Mouse (Mus musculus) c-Kit-positive CD71-positive TER-119-positive erythroid progenitor cells, embryonic 14.5 days (primary cell): ENCODE measurements around the gene Plxnd1.
A peak's percentile ranks its signal among the peaks of the same experiment; 100 is the strongest.

Experiments
- DNase-seq: peaks from one replicate; pipeline ENCODE4 v3.0.0-alpha.2; 2013; ENCODE audit warnings: low spot score

The Plxnd1 gene

DNA sequence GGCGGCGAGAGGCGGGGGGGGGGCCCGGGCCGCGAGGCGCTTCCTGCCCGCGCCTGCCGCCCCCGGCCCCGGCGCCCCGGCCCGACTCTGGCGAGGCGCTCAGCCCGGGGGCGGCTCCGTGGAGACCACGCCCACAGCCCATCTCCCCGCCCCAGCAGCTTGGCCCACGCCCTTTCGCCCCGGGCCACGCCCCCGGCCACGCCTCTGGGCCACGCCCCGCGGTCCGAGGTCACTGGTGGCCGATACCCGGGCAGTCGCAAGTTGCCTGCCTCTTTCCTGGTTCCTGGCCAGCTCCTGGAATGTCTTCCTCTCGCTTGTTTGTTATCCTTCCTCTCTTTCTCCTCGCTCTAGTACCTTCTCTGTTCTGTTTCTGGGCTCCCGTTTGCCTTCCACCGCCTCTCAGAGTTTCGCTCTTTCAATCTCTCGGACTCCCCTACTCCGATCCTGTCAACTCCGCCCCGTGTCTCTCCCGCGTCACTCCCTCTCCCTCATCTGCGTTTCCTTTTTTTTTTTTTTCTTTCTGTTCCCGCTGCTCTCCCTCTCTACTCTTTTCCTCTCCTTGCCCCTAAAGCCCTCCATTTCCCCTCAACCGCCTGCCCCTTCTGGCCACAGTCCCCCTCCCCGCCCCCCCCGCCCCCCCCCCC, at the start of gene Plxnd1:
Gene Plxnd1 (minus strand): TSS at position 129 of the 644 bp plus-strand sequence.
- peak; percentile 70 for DNase-seq

DNA sequence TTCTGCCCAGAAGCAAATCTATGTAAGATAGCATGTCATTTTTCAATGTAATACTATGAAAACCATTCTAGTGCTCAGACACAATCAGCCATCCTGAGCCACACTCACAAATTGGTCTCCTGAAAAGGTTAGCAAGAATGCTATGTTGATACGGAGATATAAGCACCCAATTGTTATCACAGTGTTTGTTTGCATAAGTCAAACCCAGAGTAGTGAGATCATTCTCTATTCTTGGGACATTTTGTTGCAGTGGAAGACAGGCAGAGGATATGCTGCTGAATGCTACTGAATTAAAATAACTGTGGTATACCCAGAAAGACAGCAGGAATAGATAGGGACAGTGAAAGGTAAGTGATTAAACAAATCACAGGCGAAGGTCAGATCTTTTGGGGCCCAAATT, 49.2 kb upstream of the Plxnd1 start:
- no peak for DNase-seq

DNA sequence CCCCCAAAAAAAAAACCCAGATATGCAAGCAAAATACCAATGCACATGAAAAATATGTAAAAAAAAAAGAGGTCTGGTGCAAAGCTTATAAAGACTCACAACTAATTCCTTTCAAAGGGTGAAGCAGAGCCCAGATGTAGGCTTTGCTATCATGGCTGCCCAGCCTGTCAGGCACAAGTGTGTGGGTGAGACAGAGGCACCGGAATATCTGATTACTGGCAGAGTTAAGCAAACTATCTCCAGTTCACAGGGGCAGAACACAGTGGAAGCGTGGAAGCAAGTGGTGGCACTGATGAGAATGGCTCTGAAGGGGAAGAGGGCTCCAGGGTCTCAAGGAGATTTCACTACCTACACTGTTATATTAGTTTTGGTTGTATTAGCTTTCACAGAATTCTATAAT, 43.4 kb upstream of the Plxnd1 start:
- peak; percentile 21 for DNase-seq

DNA sequence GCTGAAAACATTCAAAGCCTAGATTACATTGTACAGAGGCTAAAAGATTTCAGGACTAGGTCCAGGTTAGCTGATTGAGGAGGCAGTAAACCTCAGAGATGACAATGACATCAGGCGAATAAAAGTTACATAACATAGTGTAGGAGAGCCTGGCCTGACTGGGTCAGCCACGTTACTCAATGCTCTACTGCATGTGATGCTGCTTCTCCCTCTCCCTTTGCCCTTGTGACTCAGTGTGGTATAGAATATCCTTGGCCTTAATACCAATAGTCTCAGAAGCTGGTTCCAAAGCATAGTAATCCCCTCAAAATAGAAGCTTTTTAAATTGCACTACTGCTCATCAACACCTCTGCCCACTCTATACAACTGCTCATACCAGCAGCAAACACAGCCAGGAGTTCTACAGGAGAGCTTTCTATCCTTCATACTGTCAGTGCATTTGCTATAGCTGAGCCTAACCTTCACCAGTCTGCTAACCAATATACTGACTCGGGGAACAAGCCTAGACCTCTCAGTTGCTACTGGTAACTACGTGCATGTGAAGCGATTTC, 42.6 kb upstream of the Plxnd1 start:
- no peak for DNase-seq

DNA sequence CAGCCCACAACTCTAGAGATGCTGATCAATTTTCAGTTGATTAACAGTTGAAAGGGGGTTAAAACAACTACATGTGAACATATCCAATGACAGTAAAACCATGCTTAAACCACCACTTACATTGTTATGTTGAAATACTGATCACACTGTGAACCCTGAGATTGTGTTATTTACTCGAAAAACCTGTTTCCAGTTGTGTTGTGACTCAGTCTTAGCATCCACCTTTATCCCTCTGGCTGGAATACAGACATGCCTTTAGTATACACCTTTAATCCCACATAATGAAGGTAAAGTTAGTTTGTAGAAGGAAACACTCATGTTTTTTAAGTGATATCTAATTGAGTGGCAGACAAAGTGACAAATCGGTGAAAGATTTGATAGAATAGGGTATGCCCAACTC, 41.8 kb upstream of the Plxnd1 start:
- DNase-seq = no peak

DNA sequence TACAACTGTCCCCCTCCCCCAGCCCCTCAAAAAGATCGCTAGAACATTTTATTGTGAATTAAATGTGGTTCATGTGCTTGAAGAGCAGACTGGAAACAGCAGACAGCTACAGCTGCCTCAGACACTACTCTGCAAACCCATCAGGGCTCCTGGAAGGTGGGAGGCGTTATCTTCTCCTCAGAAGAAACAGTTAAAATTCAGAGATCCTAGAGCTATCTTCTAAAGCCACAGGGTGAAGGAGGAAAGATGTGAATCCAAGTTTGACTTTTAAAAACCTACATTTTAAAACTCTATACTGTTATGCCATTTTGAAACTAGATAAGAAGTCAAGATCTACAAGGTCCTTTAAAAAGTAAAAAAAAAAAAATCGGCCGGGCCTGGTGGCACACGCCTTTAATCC, 36.2 kb upstream of the Plxnd1 start:
- DNase-seq = no peak

DNA sequence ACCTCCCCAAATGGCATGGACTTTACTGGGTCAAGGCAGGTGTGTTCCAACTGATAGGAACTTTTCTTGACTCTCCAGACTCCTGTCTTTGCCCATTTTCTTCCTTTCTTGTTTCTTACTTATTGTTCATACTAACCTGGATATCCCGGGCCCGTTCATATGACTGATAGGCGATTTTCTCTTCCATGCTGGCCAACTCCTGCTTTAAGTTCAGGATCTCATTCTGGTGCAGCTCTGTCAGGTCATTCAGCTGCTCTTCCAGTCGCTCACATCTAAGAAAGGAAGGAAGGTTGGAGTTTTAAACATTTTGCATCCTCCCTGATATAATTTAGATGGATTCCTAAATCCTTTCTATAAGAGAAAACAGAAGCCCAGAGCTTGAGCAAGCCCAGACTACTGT, 29.9 kb upstream of the Plxnd1 start:
- no peak for DNase-seq

DNA sequence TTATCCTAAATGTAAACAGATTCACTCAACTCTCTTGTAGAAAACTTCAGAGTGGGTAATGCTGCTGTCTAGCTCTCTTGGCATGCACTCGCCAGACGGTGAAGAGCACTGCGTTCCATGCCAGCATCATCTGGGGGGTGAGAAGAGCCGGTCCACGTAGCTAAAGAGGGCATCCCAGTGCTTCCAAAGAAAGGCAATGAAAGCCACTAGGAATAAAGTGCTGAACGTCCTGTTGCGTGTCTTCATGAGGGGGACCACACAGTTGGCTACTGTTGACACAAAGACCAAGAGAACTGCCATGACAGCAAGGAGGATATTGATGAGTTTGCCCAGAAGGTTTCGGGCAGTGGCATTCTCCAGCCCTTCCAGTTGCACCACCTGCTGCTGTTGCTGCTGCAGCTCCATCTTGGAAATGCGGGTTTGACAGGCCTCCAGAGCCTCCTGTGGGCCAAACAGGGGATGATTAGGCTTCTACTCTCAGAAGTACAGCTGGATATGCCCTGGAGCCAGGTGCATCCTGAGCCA, 27.2 kb upstream of the Plxnd1 start:
- DNase-seq = no peak

DNA sequence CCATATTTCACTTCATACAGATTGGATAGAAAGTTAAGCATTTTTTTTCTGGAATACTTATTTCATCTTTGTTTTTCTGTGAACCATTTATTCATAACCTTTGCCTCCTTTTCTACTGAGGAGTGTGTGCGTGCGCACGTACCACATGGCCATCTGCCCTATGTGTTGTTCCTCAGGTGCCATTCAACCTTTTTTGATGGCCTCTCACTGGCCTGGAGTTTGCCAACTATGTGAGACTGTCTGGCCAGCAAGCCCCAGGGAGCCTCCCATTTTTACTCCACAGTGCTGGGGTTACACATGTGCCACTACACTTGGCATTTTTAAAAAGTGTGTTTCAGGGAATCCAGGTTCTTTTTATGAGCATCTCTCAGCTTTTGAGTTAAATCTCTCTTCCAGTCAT, 21.1 kb upstream of the Plxnd1 start:
- DNase-seq = no peak

DNA sequence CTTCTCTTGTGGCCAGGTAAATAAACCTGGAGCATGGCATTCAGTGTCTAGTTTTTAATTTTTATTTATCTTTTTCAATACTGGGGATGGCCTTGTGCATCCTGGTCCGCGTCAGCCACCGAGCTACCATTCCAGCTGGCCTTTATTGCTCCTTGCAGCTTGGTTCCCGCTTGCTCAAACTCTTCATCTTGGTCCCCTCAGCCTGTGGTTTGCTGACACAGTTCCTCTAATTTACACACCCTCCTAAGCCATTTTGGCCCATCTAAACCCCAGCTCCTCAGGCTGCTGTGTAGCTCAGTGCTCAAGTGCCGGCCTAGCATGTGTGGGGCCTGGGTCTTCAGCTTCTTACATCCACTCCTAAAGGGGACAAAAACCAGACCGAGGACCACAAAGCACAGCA, 19.3 kb upstream of the Plxnd1 start:
- no peak for DNase-seq

DNA sequence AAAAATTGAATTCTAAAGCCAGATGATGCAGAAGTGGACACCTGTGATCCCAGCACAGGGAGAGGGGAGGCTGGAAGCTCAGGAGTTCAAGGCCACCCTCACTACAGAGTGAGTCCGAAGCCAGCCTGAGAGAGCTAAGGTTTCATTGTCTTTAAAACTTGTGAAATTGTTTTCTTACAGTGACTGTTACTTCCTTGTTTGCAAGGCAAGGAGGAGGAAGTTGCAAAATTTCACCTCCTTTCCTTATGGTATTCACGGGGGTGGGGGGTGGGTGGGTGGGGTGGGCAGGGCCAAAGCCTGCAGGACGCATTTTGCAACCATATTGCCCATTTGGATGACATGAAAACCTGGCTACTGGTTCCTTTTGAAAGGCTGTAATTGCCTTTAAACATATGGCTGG, 18.9 kb upstream of the Plxnd1 start:
- DNase-seq = no peak

DNA sequence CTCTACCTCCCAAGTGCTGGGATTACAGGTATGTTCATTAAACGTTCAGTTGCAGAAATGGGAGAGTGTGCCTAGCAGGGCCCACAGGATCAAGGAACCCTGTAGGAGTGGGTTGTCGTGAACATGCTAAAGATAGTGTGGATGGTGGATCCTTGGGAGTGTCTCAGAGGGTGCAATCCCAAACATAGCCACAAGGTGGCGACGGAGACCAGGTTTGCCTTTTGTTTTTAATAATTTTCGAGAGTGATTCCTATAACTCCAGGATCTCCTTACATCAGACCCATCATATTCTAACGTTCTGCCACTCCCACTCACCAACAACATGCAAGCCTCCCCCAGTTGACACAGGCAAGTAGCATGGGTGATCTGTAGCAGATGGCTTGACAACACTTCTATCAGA, 15.7 kb upstream of the Plxnd1 start:
- DNase-seq = peak; percentile 67

DNA sequence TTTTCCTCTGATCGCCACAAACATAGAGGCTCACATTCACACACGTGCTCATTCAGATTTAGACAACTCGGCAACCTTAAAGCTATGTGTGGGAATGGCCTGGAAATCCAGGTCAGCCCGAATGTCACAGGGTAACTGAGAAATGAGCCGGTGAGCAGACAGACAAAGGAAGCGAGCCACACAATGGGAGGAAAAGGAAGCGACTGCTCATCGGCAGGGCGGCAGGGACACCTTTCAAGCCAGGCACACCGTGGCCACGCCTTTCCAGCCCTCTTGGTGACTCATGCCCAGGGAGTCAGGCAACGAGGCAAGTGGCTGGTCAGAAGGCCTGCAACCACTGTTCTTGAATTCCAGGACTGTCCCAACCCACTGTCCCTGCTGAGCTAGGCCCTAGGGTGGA, 14.6 kb upstream of the Plxnd1 start:
- DNase-seq = no peak

DNA sequence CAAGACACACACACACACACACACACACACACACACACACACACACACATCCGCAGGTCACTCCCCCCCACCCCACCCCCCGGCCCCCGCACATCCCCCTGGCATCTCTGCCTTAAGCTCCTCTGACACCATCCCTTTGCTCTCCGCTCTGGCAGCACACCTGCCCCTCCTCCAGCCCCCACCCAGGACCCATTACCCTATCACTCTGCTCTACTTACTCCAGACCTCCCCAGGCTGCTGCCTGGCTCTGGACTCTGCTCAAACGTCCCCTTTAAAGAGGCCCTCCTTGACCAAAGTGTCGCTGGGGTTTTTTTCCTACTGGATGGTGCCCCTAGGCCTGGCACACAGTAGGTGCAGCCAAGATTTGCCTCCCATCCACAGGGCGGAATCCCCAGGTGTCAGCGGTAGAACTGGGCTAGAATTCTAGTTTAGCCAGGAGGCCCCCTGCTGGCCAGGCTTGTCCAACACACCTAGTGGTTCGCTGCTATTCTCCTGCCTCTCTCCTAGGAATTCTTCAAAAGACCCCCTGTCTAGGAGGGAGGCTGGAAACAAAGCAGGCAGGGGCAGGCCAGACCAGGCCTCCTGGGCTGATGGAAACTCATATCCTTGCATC, 12.9 kb upstream of the Plxnd1 start:
- DNase-seq = no peak

DNA sequence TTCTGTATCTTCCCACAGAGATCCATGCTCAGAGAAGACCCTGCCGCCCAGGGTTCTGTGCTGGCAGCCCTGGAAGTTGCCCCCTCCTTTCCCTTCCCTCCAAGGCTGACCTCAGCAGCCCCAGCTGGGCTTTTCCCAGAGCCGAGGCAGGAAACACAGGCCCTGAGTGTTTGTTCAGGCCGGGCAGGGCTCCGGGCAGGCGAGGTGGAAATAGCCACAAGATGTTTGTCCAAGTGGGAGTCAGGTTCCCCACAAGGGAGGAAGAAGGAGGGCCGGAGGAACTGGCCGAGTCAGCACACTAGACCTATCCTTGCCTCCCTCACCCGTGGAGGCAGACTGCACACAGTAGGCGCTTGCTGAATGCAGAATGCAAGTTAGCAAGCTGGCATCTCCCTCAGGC, 11.9 kb upstream of the Plxnd1 start:
- DNase-seq = no peak

DNA sequence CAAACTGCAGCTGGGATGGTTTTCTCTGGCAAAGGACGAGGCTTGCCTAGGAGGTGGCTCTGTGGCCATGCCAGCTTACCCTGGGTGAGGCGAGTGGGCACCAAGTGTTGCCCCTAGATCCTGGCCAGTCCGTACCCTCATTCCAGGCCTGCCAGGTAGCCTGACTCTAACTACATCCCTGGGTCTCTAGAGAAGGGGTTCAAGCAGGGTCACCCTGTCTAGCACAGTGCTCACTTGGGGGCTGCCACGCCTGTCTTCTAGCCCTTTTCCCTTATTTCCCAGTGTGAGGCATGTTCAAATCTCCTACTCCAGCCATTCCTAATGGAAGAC, 11.1 kb upstream of the Plxnd1 start:
- DNase-seq = no peak

DNA sequence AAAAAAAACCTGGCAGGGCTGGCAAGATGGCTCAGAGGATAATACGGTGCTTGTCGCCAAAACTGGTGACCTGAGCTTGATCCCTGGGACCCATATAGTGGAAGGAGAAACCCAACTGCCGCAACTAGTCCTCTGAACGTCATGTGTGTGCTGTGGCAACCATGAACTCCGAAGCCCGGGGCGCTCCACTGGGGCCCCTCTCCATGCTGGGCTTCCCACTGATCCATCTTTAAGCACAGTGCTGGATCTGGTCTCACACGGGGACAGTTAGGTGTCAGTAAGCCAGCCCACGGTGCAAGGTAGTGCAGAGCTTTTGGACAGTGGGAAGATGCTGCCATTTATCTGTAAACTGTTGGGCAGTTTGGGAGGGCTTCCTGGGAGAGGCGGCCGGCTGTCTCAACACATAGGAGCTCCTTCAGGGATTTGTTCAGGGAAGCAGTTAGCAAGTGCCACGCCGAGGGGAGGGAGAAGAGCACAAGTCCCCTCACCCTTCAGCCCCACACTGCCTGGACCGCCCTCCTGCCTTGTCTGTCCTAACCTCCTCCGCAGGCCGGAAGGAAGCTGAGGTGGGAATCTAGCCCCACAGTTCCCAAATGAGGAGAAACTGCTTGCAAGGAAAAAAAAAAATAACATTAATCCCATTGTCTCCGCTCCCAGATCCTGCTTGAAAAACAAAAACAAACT, 10.6 kb upstream of the Plxnd1 start:
- DNase-seq = no peak

DNA sequence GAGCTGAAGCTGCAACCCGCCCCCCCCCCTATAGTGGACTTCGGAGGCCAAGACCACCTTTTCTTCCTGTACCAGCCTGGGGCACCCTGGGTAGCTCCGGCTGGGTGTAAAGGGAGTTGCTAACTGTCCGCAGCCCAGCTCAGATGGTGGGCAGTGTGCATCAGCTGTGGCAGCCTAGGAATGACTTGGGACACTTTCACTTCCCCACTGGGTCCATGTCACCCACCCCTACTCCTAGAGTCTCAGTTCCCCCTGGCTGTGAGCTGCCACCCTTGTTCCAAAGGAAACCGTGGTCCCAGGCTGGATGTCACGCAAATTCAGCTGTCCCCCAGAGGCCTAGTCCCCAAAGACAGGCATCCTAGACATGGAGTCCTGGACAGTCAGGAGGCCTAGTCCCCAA, 9.9 kb upstream of the Plxnd1 start:
- DNase-seq = no peak

DNA sequence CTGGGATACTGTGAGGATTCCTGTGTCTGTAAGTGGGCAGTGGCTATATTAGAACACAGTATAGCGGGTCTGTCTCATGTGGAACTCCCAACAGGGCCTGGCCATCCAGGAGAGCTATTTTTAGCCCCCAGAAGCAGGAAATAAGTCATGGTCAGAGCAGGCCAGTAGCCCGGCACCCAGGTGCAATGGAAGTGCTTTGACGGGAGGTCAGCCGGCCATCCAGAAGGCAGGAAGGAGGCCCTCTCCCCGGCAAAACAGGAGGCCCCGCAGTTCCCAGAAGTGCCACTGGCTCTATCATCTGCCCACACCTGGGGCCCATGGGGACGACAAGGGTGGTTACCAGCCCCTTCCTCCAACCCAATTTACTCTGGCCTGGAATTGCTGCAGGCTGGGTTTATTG, 9.3 kb upstream of the Plxnd1 start:
- DNase-seq = no peak

DNA sequence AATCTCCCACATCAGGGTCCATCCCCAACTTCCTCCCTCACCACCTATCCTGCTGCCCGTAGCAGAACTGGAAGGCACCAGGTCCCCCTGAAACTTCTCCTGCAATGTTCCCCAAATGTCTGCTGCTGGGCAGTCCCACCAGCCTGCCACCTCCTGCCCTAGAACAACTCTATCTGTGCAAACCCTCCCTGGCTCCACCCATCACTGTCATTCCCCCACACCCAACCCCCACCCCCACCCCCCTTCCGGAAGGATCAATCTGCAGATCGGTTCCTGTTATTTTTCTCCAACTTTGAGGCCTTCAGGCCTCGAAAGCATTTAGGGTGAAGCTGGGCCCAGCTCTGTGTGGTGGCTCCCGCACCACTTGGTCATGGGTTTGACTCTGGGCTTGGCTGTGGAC, 8.7 kb upstream of the Plxnd1 start:
- DNase-seq = no peak

DNA sequence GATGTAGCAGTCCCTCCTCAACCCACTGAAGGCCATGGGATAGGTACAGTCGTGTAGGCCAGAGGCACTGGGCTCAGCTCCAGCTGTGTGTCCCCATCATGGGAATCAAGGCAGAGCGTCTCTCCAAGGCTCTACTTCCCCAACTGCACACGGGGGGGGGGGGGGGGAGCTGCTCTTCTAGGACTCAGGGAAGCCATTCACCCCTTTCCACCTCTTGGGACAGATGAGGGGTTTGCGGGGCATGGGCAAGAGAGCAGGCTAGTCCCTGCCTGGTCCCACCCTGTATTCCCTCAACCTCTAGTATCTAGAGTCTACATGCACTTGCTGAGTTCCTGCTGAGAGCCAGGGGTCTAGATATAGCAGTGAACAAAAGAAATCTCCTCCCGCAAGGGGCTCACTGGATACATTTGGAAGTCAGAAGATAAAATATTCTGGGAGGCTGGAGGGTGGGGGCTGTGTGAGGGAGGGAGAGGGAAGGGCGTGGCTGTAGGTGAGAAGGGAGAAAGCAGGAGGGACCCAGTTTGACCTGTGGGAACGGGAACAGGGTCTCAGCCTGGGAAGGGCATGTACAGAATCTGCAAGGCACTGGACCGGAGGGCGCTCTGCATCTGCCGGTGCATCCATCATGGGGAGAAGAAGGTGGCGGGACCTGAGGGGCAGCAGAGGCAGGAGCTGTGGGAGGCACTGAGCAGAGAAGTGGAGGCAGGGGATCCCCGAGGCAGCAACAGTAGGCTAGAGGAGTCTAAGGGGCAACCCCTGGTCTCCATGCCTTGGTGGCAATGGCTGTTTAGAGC, 7.7 kb upstream of the Plxnd1 start:
- no peak for DNase-seq

DNA sequence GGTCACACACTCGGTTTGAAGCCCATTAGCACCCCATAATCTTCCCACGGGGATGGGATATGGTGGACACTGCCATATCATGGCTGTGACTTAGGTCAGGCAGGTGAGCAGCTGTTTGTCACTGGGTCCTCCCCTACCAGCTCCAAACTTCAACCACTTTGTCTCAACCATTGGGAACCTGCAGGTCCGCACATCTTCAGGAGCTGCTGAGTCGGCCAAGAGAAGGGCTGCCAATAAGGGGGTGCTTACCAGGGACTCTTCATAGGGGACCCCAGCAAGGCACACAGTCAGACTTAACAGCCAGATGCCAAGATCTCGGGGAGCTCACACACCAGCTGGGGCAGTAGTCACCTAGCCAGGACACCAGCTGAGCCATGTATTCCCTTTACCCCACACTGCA, 6.0 kb upstream of the Plxnd1 start:
- DNase-seq = no peak

DNA sequence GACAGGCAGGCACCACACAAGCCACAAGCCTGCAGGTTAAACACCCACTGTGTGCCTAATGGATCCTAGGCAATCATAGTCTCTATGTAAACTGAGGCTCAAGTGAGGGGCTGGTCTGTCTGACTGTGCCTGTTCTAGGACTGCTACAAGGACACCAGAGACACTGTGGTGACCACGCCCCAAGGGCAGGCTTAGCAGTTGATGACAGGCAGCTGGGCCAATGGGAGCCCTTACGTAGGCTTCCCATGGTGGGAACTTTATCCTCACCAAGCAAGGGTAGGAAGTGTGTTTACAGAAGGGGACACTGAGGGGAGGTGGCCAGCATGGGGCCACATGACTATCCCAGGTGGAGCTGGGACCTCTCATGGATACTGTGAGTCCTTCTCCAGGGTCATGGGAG, 4.4 kb upstream of the Plxnd1 start:
- no peak for DNase-seq
